Mouse (Mus musculus): ENCODE measurements around the gene Ckap2.

Ckap2 gene

GRCm38 (mm10) chr8:22185431-22186397 lies at the start of gene Ckap2:
Gene Ckap2, minus strand, starts transcription at chr8:22185819.
- CTCF ChIA-PET, result interaction anchor here (0.6 kb wide), 1 partner anchor 36 kb away, joined by 3 read pairs; no protein-coding TSS in a partner anchor

- CTCF ChIA-PET, result no interaction called here
Measured at GRCm38 (mm10) chr8:22228621-22229020, 43.0 kb upstream of the Ckap2 start.

GRCm38 (mm10) chr8:22227061-22227877 lies 41.6 kb upstream of the Ckap2 start, which contains the start of gene Thsd1:
Gene Thsd1, plus strand, starts transcription at chr8:22227313.
- CTCF ChIA-PET, result interaction anchor here (0.5 kb wide), 1 partner anchor 19 kb away, joined by 3 read pairs; no protein-coding TSS in a partner anchor

DNA sequence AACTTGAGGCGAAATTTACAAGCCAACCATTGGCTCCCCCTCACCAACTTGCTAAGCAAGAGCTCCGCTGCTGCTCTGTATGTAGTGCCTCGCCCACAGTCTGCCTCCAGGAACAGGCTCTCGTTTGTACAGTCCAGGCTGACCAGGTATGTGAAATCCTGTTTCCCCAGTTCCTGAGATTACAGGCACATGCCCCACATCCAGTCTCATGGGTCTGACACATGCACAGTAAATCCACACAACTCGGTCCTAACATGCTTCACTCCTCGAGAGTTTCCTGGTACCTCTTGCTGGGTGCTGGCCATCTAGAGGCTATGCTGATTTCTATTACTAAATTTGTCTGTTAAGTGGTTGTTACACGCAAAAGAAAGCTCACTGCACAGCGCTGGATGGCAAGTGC lies 40.7 kb upstream of the Ckap2 start:
- CTCF ChIA-PET, result interaction anchor here (0.5 kb wide), 1 partner anchor 18 kb away, joined by 3 read pairs; no protein-coding TSS in a partner anchor

- CTCF ChIA-PET, result no interaction called here
Measured at GRCm38 (mm10) chr8:22214826-22215225, 29.2 kb upstream of the Ckap2 start.

DNA sequence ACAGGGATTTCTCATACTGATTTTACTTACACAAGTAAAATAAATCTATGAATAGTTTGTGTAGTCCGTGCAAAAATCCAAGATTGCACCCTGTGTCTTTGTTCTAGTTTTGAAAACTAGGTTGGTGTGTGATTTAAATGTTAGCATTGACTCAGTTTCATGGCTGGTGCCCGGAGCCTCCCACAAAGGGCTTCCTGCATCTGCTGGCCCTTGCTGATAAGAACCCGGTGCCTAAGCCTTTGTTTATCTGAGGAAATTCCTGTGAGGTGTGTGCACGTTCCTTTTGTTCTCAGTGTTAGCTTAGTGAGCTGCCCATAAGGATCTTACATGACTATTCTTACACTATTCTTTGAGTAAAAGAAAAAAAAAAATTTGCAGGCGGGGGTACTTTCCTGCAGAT lies 23.4 kb upstream of the Ckap2 start:
- CTCF ChIA-PET, result interaction anchor here (0.8 kb wide), 1 partner anchor 18 kb away, joined by 3 read pairs; no protein-coding TSS in a partner anchor

DNA sequence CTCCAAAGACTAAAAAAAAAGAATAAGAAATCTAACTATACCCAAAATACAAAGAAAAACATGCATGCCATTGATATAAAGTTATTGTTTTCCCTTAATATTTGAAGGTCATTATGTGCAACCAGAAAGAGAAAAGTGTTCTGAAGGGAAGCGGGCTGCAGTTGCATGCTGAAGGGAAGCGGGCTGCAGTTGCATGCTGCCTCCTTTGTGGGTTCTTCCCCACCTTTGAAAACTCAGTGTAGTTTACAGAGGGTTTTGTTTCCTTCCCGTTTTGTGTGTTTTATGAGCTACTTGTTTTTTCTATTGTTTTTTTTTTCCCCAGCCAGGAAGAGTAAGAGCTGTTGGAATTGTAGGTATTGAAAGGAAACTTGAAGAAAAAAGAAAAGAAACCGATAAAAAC lies 21.9 kb upstream of the Ckap2 start:
- CTCF ChIA-PET, result no interaction called here

- CTCF ChIA-PET, result no interaction called here
Measured at GRCm38 (mm10) chr8:22199481-22199880, 13.9 kb upstream of the Ckap2 start.

DNA sequence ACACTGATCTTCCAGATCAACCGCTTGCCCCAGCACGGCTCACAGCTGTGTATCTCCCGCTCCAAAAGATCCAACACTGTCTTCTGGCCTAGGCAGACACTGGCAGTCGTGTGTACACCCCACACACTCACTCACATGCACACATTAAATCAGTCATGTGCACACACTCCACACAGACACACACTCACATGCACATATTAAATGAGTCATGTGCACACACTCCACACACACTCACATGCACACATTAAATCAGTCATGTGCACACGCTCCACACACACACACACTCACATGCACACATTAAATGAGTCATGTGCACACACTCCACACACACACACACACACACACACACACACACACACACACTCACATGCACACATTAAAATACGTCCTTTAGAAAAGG lies 12.3 kb upstream of the Ckap2 start:
- CTCF ChIA-PET, result interaction anchor here (0.6 to 1.0 kb wide), 3 partner anchors 197 to 425 kb away, joined by 4 to 5 read pairs (median 4); no protein-coding TSS in a partner anchor

DNA sequence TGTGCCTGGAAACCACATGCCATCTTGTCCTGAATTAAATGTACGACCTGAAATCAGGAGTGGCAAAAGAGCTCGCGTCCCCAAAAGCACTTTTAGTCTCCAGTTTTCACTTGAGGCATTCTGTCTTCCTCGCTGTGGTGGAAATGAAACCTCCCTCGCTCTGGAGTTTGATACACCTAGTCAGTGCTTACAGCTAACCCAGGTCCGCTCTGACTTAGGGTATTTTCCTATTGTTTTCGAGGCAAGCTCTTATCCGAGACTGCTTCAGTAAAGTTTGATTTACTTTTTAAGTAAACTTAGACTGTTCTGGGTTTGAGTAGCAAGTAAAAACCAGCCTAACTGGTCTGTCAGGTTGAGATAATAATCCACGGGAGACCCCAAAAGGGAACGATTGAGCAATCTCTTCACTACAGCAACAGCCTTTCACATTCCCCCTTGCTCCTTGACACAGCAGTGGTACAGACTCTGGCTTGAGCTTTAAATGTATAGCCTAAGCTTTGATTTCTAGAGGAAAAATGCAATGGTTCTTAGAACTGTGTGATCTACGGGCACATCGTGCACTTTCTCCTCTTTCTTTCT lies 7.9 kb upstream of the Ckap2 start:
- CTCF ChIA-PET, result no interaction called here

GRCm38 (mm10) chr8:22192660-22193431 lies 7.2 kb upstream of the Ckap2 start, which contains the start of gene Vps36:
Gene Vps36, plus strand, starts transcription at chr8:22192809.
- CTCF ChIA-PET, result interaction anchor here (0.6 to 1.5 kb wide), 2 partner anchors 11 to 679 kb away, joined by 5 to 6 read pairs; no protein-coding TSS in a partner anchor

DNA sequence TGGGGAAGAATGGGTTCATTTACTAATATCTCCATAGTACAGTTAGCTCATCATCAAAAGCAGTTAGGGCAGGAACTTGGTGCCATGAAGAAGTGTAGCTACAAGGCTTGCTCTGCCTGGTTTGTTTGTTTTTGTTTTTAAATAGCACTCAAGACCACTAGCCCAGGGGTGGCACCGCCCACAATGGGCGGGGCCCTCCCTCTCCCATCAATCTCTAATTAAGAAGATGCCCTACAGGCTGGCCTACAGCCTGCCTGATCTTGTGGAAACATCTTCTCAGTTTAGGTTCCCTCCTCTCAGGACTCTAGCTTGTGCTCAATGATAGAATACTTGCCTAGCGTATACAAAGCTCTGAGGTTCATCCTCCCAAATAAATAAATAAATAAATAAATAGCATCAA lies 735 bp downstream of the Ckap2 start:
- CTCF ChIA-PET, result no interaction called here

GRCm38 (mm10) chr8:22175966-22176365 lies 9.7 kb downstream of the Ckap2 start:
- CTCF ChIA-PET, result no interaction called here

- CTCF ChIA-PET, result no interaction called here
Measured at GRCm38 (mm10) chr8:22169167-22169566, 16.5 kb downstream of the Ckap2 start.

GRCm38 (mm10) chr8:22166080-22166603 lies 19.5 kb downstream of the Ckap2 start, which contains the start of gene Nek3:
Gene Nek3, minus strand, starts transcription at chr8:22166435.
- CTCF ChIA-PET, result no interaction called here

GRCm38 (mm10) chr8:22165251-22166079 lies 20.2 kb downstream of the Ckap2 start:
- CTCF ChIA-PET, result no interaction called here

GRCm38 (mm10) chr8:22164431-22164830 lies 21.2 kb downstream of the Ckap2 start:
- CTCF ChIA-PET, result no interaction called here

DNA sequence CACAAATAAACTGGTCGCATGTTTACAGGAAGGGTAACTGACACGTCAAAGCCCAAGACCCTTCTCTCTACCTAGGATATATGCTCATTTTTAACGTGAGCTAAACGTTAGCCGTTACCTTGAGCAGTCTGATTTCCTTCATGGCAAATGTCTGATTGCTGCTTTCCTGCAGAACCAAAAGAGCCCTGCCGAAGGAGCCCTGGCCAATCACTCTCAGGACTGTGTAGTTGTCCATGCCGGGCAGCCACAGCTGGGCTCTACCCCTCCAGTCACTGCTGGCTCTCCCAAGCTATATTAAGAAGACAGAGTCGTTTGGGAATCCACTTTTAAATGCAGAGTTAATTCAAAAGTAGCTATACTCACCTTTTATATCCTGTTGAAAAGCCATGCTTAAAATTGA lies 23.4 kb downstream of the Ckap2 start:
- CTCF ChIA-PET, result no interaction called here

DNA sequence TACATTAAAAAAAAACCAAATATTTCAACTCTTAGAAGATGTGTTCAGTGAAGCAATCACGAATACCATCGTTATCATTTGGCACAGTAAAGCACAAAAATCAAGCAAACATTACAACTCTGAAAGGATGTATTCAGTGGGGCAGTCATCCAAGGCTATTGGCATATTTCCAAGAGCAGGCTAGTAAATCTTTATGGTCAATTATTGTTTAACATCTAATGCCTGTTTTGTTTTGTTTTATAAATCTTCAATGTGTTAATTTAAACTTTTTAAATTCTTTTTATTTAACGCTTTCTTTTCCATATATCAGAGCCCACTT lies 35.3 kb downstream of the Ckap2 start:
- CTCF ChIA-PET, result no interaction called here
